Mouse (Mus musculus) cerebellum, adult 9-10 months (tissue): ENCODE measurements at regions not wholly inside any gene's neighbourhood (a gene's known extent, or its start where the extent isn't known, plus 50 kb on each side); places are given as distances from the start of the nearest gene placed in this dataset.

Experiments
- DNase-seq: peaks from one replicate; pipeline ENCODE4 v3.0.0; 2022

- DNase-seq = no peak
Measured at GRCm38 (mm10) chr2:51234427-51234826, 85.5 kb upstream of the Rnd3 start.

DNA sequence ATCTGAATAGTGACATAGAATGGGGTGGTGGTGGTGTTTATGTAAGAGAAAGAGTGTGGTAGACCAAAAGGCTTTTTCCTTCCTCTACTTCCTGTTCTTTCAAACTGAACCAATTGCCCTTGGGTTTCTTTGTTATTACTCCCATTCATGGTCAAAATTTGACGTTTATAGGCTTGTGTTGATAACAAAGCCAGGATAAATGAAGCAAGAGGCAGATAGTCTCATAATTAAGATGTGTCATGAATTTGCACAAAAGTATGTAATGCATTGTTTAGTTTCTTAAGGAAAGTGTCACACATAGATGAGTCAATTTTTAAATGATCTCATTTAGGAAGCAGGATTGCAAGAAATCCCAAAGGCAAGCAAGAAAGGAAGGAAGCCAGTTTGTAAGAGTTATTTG lies 73.9 kb upstream of the Rnd3 start:
- no peak for DNase-seq

GRCm38 (mm10) chr2:51219714-51220113 lies 70.8 kb upstream of the Rnd3 start:
- DNase-seq = no peak

DNA sequence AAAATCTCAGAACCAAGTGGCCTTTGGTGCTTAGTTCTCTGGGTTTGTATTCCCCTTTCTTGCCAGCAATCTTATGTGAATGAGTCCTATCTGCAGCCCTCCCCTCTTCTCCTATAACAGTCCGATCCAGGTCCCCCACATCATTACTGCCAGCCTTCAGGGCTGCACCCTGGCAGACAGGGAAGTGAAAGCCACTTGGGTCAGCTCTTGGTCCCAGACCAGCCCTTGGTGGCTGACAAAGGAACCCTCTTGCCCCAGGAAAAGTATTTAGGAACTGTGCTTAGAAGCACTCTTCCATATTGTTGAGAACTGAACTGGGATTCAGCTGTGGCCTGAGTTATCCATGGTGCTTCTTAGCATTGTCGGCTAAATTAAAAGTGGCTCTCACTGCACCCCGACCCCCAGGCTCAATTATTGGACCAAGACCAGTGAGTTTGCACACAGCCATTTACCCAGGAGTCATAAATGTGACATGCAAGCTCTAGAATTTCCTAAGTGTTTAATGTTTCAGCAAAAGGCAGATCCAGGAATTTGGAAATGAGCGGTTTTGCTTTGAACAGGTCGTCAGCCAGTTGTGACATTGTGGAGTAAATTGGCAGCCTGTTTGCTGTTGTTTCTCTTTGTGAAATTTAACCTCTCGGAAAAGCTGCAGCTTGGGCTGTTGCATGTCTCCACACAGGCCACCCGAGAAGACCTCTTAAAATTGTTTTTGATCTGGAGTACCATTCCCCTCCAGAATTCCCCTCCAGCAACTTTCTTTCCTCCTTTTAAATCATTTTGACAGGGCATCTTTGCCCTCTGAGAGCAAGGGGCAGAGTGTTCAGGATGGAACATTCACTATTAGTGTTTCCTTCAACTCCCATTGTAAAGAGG lies 58.5 kb upstream of the Rnd3 start:
- no peak for DNase-seq

DNA sequence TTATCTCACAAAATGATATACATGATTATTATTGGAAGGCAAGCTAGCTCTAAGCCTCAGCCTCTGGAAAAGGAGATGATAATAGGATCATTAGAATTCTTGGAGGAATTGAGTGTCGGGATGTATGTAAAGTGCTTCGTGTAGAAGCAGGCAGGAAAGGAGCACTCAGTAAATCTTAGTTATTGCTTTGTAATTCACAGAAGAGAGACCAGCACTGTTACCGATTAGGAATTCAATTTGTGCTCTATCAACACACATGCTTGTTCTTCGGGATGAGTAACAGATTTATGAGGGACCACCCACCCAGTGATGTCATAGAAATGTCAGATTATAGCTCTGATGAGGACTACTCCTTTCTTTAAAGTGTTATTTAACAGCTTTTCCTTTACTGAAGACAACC lies 57.4 kb upstream of the Rnd3 start:
- no peak for DNase-seq
